Mouse (Mus musculus) gastrocnemius, postnatal 14 days (tissue): ENCODE data around the gene Trappc4. TPM values are rescaled to one million over a fixed set of nuclear protein-coding genes. Genes with fewer than 3 reads are reported as not detected.
"Not testable (repeated sequence)": the region's sequence is repeated elsewhere in the genome, so short reads cannot be mapped to it uniquely, and the experiment has no call there.

ENCODE experiments used
- DNase-seq: peaks from one replicate; pipeline ENCODE4 v3.0.0; 2021; ENCODE audit warnings: mixed read lengths
- intact Hi-C: fragments of 180-260 bp; cut with DNase I; formaldehyde crosslinking; loops from one replicate; pipeline ENCODE4 v1.15.1; 2025; ENCODE audit warnings: low total_unique reads
- long read RNA-seq, 2 experiments: library from polyadenylated mRNA; stranded (forward); transcript quantifications; one replicate each; pipeline ENCODE4 v2.0.0; 2021
- total RNA-seq, 2 experiments: library from RNA; stranded (reverse); gene quantifications; 2 replicates each; pipeline ENCODE4 v1.2.3; 2021

Gene Trappc4
- 10 to 100 TPM; 17.5 to 19.9 TPM for total RNA-seq
- long read RNA-seq, experiment 1, transcript Trappc4-201 (5 exons, 1,220 nt): major isoform, 8 of 9 reads
- long read RNA-seq, experiment 1, partial matches to known transcripts: 0 of 9 reads
- long read RNA-seq, experiment 1, other reads (novel, unspliced or antisense): 1 of 9 reads
- long read RNA-seq, experiment 2, transcript Trappc4-201 (5 exons, 1,220 nt): major isoform, 14 of 17 reads
- long read RNA-seq, experiment 2, partial matches to known transcripts: 0 of 17 reads
- long read RNA-seq, experiment 2, other reads (novel, unspliced or antisense): 1 of 17 reads

GRCm38 (mm10) chr9:44406906-44407751, at the start of gene Trappc4, which contains the start of gene Rps25:
Trappc4 (minus strand) TSS chr9:44407600.
Rps25 (plus strand) TSS chr9:44407139.
- intact Hi-C loops: no loop called here
- peak; percentile 91 for DNase-seq

GRCm38 (mm10) chr9:44454891-44455220, 47.5 kb upstream of the Trappc4 start, which contains the start of gene Upk2:
Upk2 (minus strand) TSS chr9:44454976.
- DNase-seq: no peak
- intact Hi-C loops: loop anchor here (5.0 kb wide), 1 partner anchor 192 kb away; no protein-coding TSS in a partner anchor

- intact Hi-C loops: loop anchor here (5.0 kb wide), 1 partner anchor 193 kb away; no protein-coding TSS in a partner anchor
- DNase-seq: peak; percentile 85
Measured at GRCm38 (mm10) chr9:44454132-44454890, 46.9 kb upstream of the Trappc4 start.

- no peak for DNase-seq
Measured at GRCm38 (mm10) chr9:44450387-44450786, 43.0 kb upstream of the Trappc4 start.

GRCm38 (mm10) chr9:44444402-44445025, 37.1 kb upstream of the Trappc4 start:
- intact Hi-C loops: not testable (repeated sequence)

More at GRCm38 (mm10) chr9:44450387-44450786, 43.0 kb upstream of the Trappc4 start:
- intact Hi-C loops: loop anchor here (5.0 kb wide), 1 partner anchor 197 kb away; no protein-coding TSS in a partner anchor

GRCm38 (mm10) chr9:44440961-44441360, 33.6 kb upstream of the Trappc4 start, which contains the start of gene Foxr1:
Foxr1 (minus strand) TSS chr9:44441136.
- intact Hi-C loops: no loop called here
- DNase-seq: no peak

More at GRCm38 (mm10) chr9:44444402-44445025, 37.1 kb upstream of the Trappc4 start:
- not testable (repeated sequence) for DNase-seq

GRCm38 (mm10) chr9:44435747-44436146, 28.3 kb upstream of the Trappc4 start:
- intact Hi-C loops: no loop called here
- no peak for DNase-seq

- intact Hi-C loops: no loop called here
- DNase-seq: no peak
Measured at GRCm38 (mm10) chr9:44432577-44433185, 25.3 kb upstream of the Trappc4 start.

- DNase-seq: no peak
- intact Hi-C loops: no loop called here
Measured at GRCm38 (mm10) chr9:44423576-44423975, 16.2 kb upstream of the Trappc4 start.

GRCm38 (mm10) chr9:44420280-44420898, 13.0 kb upstream of the Trappc4 start:
- intact Hi-C loops: no loop called here

GRCm38 (mm10) chr9:44419730-44420129, 12.3 kb upstream of the Trappc4 start:
- intact Hi-C loops, DNase-seq: not testable (repeated sequence)

More at GRCm38 (mm10) chr9:44420280-44420898, 13.0 kb upstream of the Trappc4 start:
- no peak for DNase-seq

- intact Hi-C loops: no loop called here
- no peak for DNase-seq
Measured at GRCm38 (mm10) chr9:44418519-44419385, 11.4 kb upstream of the Trappc4 start, which contains the start of gene Ccdc84. Ccdc84 (minus strand) TSS chr9:44418569.

- intact Hi-C loops: no loop called here
- DNase-seq: peak; percentile 97
Measured at GRCm38 (mm10) chr9:44417892-44418363, 10.5 kb upstream of the Trappc4 start.

GRCm38 (mm10) chr9:44417156-44417891, 9.9 kb upstream of the Trappc4 start:
- DNase-seq: no peak
- intact Hi-C loops: no loop called here

GRCm38 (mm10) chr9:44412781-44413180, 5.4 kb upstream of the Trappc4 start:
- intact Hi-C loops: no loop called here
- DNase-seq: no peak

GRCm38 (mm10) chr9:44412306-44412705, 4.9 kb upstream of the Trappc4 start:
- intact Hi-C loops: no loop called here
- no peak for DNase-seq
